Mouse (Mus musculus): ENCODE results near the gene Olfr127.

Olfr127 gene

DNA sequence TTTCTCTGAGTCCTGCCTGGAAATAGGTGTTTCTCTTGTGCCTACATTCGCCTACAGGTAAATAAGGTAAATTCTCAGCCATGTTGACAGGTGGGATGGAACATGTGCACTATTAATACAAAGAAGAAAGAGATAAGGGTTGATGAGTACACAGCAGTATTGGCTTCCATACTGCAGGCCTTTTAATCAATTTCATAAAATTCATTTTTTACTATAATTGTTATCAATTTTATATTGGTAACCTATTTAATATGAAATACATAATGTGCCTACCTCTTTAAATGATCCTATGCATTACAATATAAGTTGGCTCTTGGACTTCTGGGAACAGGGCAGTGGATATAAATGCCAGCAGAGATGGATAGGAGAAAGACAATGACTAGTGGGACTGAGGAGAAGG, at the start of gene Olfr127:
Olfr127 (plus strand) TSS at position 301 of the 400 bp plus-strand sequence.
- DNase-seq (ENCODE audit: low read depth, low spot score) = no peak

- peak; percentile 76 for DNase-seq (ENCODE audit: low read depth, low spot score)
Measured at GRCm38 (mm10) chr17:37863901-37864300, 36.3 kb upstream of the Olfr127 start.

DNA sequence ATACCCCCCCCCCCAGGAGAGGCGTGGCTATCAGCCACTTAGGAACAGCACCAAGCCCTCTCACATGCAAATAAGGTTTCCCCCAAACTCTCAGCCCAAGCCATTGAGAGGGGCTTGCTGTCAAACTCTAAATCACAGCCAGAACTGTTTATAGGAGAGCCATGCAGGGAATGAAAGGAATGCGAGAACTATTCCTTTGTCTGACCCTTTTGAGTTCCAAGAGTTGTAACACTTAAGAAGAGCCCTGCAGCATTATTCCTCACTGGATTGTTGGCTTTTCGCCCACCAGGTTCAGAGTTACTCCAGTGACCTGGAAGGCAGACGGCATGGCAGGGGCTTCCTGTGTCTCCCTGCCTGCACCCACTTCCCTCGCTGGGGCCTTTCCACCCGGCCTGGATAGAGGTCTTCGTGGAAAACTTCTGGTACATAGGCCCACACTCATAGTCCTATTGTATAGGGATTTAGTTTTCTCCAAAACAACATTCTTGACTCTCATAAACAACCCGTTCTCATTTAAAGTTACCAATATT, 30.5 kb upstream of the Olfr127 start:
- peak; percentile 40 for DNase-seq (ENCODE audit: low read depth, low spot score)

DNA sequence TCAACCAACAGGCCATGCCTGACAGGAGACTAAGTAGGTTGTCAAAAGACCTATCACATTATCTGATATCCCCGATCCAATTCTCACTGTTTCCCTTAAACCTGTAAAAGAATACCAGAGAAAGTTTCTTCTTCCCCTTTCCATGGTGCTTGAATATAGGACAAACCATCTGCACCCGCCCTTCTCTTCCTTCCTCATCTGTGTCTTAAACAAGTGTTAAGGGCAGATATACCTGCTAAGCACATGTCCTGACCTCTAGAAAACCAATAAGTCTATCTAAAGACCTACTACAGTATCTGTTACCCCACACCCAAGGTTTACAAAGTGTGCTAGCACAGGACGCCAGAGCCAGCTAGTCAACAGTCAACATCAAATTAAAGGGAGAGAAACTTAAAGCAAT, 26.4 kb upstream of the Olfr127 start:
- DNase-seq (ENCODE audit: low read depth, low spot score) = no peak

DNA sequence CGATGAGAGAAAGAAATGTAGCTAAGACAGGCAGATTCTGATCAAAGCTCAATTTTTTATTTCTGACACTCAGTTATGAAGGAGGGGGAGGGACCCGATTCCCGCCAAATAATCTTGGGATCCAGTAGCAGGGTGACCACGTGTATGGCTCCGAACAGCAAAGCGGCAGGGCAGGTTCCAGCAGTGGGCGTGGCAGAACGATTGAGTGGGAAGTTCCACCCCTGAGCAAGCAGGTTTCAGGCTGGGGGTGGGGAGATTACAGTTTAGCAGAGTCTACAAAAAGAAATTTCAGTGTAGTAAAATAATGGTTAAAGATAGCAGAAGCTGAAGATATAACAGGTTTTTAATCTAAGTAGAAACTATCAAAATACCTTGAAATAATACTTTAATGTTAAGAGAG, 6.6 kb downstream of the Olfr127 start:
- peak; percentile 23 for DNase-seq (ENCODE audit: low read depth, low spot score)

- no peak for DNase-seq (ENCODE audit: low read depth, low spot score)
Measured at GRCm38 (mm10) chr17:37920248-37920647, 20.0 kb downstream of the Olfr127 start, which contains the start of gene Olfr128. Olfr128 (plus strand) TSS chr17:37920548.

- no peak for DNase-seq (ENCODE audit: low read depth, low spot score)
Measured at GRCm38 (mm10) chr17:37952979-37953378, 52.7 kb downstream of the Olfr127 start, which contains the start of gene Olfr761. Olfr761 (minus strand) TSS chr17:37953079.

Measured in ES-CJ7 (cell line).